Mouse (Mus musculus): ENCODE results near the gene Cnot11. TPM values are rescaled to one million over a fixed set of nuclear protein-coding genes. Genes with fewer than 3 reads are reported as not detected.

The Cnot11 gene
- polyA plus RNA-seq, 1 experiment, result 16.8 TPM

- peaks cover 4% of the 10 kb centered on the region for H3K79me2 ChIP-seq (ENCODE audit: control insufficient read depth, insufficient read depth)
- TF ChIP-seq MYOD1 (IDR thresholded peaks at IDR 0.05; ENCODE audit: control insufficient read depth in 1 of 3, insufficient read length in 2 of 3, low read depth in 2 of 3) (peak in 2 of 3 experiments; percentile 50 to 67), SRF (IDR thresholded peaks at IDR 0.05; ENCODE audit: control insufficient read depth, insufficient read length, low read depth) (no peak)
- H3K36me3 ChIP-seq (ENCODE audit: control insufficient read depth, insufficient read depth), result peaks cover 23% of the 10 kb centered on the region
Observed at GRCm38 (mm10) chr1:39559009-39559408, 24.2 kb downstream of the Cnot11 start.

DNA sequence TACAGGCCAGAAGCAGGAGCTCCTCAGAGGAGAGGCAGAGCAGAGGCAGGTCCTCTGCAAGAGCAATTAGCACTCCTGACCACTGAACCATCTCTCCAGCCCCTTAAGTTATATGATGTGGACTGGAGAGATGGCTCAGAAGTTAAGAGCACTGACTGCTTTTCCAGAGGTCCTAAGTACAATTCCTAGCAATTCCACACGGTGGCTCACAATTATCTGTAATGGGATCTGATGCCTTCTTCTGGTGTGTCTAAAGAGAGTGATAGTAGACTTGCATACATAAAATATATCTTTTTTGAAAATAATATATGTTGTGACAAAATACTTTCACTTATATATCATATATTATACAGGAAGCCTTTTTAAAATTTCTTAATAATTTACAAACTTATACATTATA is 27.1 kb downstream of the Cnot11 start:
- Histone ChIP-seq H3K27me3 (ENCODE audit: control insufficient read depth, insufficient read depth, insufficient read length) (no peaks in the 10 kb centered on the region), H3K36me3 (ENCODE audit: control insufficient read depth, insufficient read depth) (peaks cover 34% of the 10 kb centered on the region), H3K79me2 (ENCODE audit: control insufficient read depth, insufficient read depth) (peaks cover 26% of the 10 kb centered on the region), H3K4me3 (no peak overlapping the region), H3ac (ENCODE audit: control insufficient read depth, insufficient read length) (no peak overlapping the region), H3K4me2 (ENCODE audit: low read depth) (no peak overlapping the region)
- TF ChIP-seq SRF (IDR thresholded peaks at IDR 0.05; ENCODE audit: control insufficient read depth, insufficient read length, low read depth) (no peak), CEBPB (IDR thresholded peaks at IDR 0.05; ENCODE audit: insufficient read depth, poor library complexity, severe bottlenecking) (no peak), USF1 (IDR thresholded peaks at IDR 0.05; ENCODE audit: low read depth) (no peak), E2F4 (IDR thresholded peaks at IDR 0.05; ENCODE audit: insufficient read depth) (no peak), TCF12 (IDR thresholded peaks at IDR 0.05; ENCODE audit: insufficient read depth, poor library complexity, severe bottlenecking) (no peak), MYOG (IDR thresholded peaks at IDR 0.05; ENCODE audit: control insufficient read depth in 1 of 3, insufficient read depth in 1 of 3, insufficient read length in 2 of 3, low read depth in 2 of 3) (no peak), TCF3 (IDR thresholded peaks at IDR 0.05; ENCODE audit: insufficient read length, low read depth) (no peak), POLR2A (IDR thresholded peaks at IDR 0.05; ENCODE audit: insufficient read length, low read depth) (no peak), MAX (IDR thresholded peaks at IDR 0.05; ENCODE audit: low read depth) (no peak)

More at GRCm38 (mm10) chr1:39559009-39559408, 24.2 kb downstream of the Cnot11 start:
- no peaks in the 10 kb centered on the region for H3K27me3 ChIP-seq (ENCODE audit: control insufficient read depth, insufficient read depth, insufficient read length)
- no peak overlapping the region for H3K4me2 ChIP-seq (ENCODE audit: low read depth)
- H3ac ChIP-seq (ENCODE audit: control insufficient read depth, insufficient read length), result no peak overlapping the region
- H3K4me3 ChIP-seq, result no peak overlapping the region

DNA sequence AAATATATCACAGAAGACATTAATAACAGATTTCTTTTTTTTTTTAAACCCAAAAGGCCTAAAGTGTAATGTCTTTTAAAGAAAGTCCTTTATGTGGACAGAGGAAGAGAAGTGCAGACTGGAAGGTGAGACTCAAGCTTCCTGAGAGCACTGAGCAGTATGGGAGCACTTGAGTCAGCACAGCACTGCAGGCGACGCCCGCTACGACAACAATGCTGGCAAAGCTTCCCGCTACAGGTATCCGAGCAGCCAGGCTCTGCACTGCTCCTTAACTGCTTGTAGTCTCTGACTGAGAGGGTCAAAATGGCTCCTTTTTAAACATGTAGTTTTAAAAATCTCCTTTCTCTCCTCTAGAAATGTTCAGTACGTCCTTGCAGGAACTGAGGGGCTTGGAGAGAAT is 28.4 kb downstream of the Cnot11 start:
- peaks cover 25% of the 10 kb centered on the region for H3K36me3 ChIP-seq (ENCODE audit: control insufficient read depth, insufficient read depth)
- TF ChIP-seq TCF3 (IDR thresholded peaks at IDR 0.05; ENCODE audit: insufficient read length, low read depth) (no peak), MAX (IDR thresholded peaks at IDR 0.05; ENCODE audit: low read depth) (no peak), TCF12 (IDR thresholded peaks at IDR 0.05; ENCODE audit: insufficient read depth, poor library complexity, severe bottlenecking) (no peak), REST (IDR thresholded peaks at IDR 0.05; ENCODE audit: insufficient read depth, insufficient read length) (no peak), MYOD1 (IDR thresholded peaks at IDR 0.05; ENCODE audit: control insufficient read depth in 1 of 3, insufficient read length in 2 of 3, low read depth in 2 of 3) (no peak), SRF (IDR thresholded peaks at IDR 0.05; ENCODE audit: control insufficient read depth, insufficient read length, low read depth) (no peak), POLR2A (IDR thresholded peaks at IDR 0.05; ENCODE audit: insufficient read length, low read depth) (no peak), CEBPB (IDR thresholded peaks at IDR 0.05; ENCODE audit: insufficient read depth, poor library complexity, severe bottlenecking) (no peak), MYOG (IDR thresholded peaks at IDR 0.05; ENCODE audit: control insufficient read depth in 1 of 3, insufficient read depth in 1 of 3, insufficient read length in 2 of 3, low read depth in 2 of 3) (no peak), POLR2AphosphoS2 (IDR thresholded peaks at IDR 0.05; ENCODE audit: insufficient read length, low read depth) (no peak), USF1 (IDR thresholded peaks at IDR 0.05; ENCODE audit: low read depth) (no peak), E2F4 (IDR thresholded peaks at IDR 0.05; ENCODE audit: insufficient read depth) (no peak)
- no peaks in the 10 kb centered on the region for H3K27me3 ChIP-seq (ENCODE audit: control insufficient read depth, insufficient read depth, insufficient read length)
- peaks cover 39% of the 10 kb centered on the region for H3K79me2 ChIP-seq (ENCODE audit: control insufficient read depth, insufficient read depth)
- no peak overlapping the region for H3K4me3 ChIP-seq
- no peak overlapping the region for H3ac ChIP-seq (ENCODE audit: control insufficient read depth, insufficient read length)
- H3K4me2 ChIP-seq (ENCODE audit: low read depth), result no peak overlapping the region

GRCm38 (mm10) chr1:39564603-39565002 is 29.8 kb downstream of the Cnot11 start:
- H3K36me3 ChIP-seq (ENCODE audit: control insufficient read depth, insufficient read depth), result peaks cover 25% of the 10 kb centered on the region
- H3K27me3 ChIP-seq (ENCODE audit: control insufficient read depth, insufficient read depth, insufficient read length), result no peaks in the 10 kb centered on the region
- H3ac ChIP-seq (ENCODE audit: control insufficient read depth, insufficient read length), result no peak overlapping the region
- H3K4me3 ChIP-seq, result no peak overlapping the region
- TF ChIP-seq MAX (IDR thresholded peaks at IDR 0.05; ENCODE audit: low read depth) (no peak), POLR2AphosphoS2 (IDR thresholded peaks at IDR 0.05; ENCODE audit: insufficient read length, low read depth) (no peak), TCF12 (IDR thresholded peaks at IDR 0.05; ENCODE audit: insufficient read depth, poor library complexity, severe bottlenecking) (no peak), CEBPB (IDR thresholded peaks at IDR 0.05; ENCODE audit: insufficient read depth, poor library complexity, severe bottlenecking) (no peak), TCF3 (IDR thresholded peaks at IDR 0.05; ENCODE audit: insufficient read length, low read depth) (no peak), POLR2A (IDR thresholded peaks at IDR 0.05; ENCODE audit: insufficient read length, low read depth) (no peak), E2F4 (IDR thresholded peaks at IDR 0.05; ENCODE audit: insufficient read depth) (no peak), REST (IDR thresholded peaks at IDR 0.05; ENCODE audit: insufficient read depth, insufficient read length) (no peak), USF1 (IDR thresholded peaks at IDR 0.05; ENCODE audit: low read depth) (no peak), SRF (IDR thresholded peaks at IDR 0.05; ENCODE audit: control insufficient read depth, insufficient read length, low read depth) (no peak), MYOG (IDR thresholded peaks at IDR 0.05; ENCODE audit: control insufficient read depth in 1 of 3, insufficient read depth in 1 of 3, insufficient read length in 2 of 3, low read depth in 2 of 3) (no peak), MYOD1 (IDR thresholded peaks at IDR 0.05; ENCODE audit: control insufficient read depth in 1 of 3, insufficient read length in 2 of 3, low read depth in 2 of 3) (no peak)
- no peak overlapping the region for H3K4me2 ChIP-seq (ENCODE audit: low read depth)
- H3K79me2 ChIP-seq (ENCODE audit: control insufficient read depth, insufficient read depth), result peaks cover 52% of the 10 kb centered on the region

DNA sequence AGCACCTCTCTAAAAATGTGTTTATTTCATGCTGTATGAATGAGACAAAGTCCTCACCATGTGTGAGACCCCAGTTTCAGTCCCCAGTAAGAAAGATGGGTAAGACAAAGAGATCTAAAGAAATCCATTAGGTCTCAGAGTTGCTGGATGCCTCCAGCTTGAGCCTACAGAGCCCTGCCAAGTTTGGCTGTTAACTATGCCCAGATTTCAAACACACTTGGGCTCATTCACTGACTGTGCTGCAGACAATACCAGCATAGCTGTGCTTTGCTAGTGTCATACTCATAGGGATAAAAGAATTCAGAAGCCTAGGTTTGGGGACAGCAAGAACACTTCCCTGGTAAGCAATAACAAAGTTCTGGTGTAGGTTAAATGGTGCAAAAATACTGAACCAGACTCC is 33.3 kb downstream of the Cnot11 start:
- TF ChIP-seq TCF3 (IDR thresholded peaks at IDR 0.05; ENCODE audit: insufficient read length, low read depth) (no peak), MAX (IDR thresholded peaks at IDR 0.05; ENCODE audit: low read depth) (no peak), POLR2A (IDR thresholded peaks at IDR 0.05; ENCODE audit: insufficient read length, low read depth) (no peak), MYOD1 (IDR thresholded peaks at IDR 0.05; ENCODE audit: control insufficient read depth in 1 of 3, insufficient read length in 2 of 3, low read depth in 2 of 3) (no peak), POLR2AphosphoS2 (IDR thresholded peaks at IDR 0.05; ENCODE audit: insufficient read length, low read depth) (no peak), E2F4 (IDR thresholded peaks at IDR 0.05; ENCODE audit: insufficient read depth) (no peak), CEBPB (IDR thresholded peaks at IDR 0.05; ENCODE audit: insufficient read depth, poor library complexity, severe bottlenecking) (no peak), MYOG (IDR thresholded peaks at IDR 0.05; ENCODE audit: control insufficient read depth in 1 of 3, insufficient read depth in 1 of 3, insufficient read length in 2 of 3, low read depth in 2 of 3) (no peak)
- peaks cover 82% of the 10 kb centered on the region for H3K79me2 ChIP-seq (ENCODE audit: control insufficient read depth, insufficient read depth)

More for the DNA sequence above, 33.3 kb downstream of the Cnot11 start:
- Histone ChIP-seq H3ac (ENCODE audit: control insufficient read depth, insufficient read length) (no peak overlapping the region), H3K4me3 (no peak overlapping the region), H3K36me3 (ENCODE audit: control insufficient read depth, insufficient read depth) (peaks cover 25% of the 10 kb centered on the region), H3K27me3 (ENCODE audit: control insufficient read depth, insufficient read depth, insufficient read length) (no peaks in the 10 kb centered on the region), H3K4me2 (ENCODE audit: low read depth) (no peak overlapping the region)
